Mouse (Mus musculus): ENCODE measurements at regions not wholly inside any gene's neighbourhood (a gene's known extent, or its start where the extent isn't known, plus 50 kb on each side); places are given as distances from the start of the nearest gene placed in this dataset.
"Not testable (repeated sequence)": the region's sequence is repeated elsewhere in the genome, so short reads cannot be mapped to it uniquely, and the experiment has no call there.

DNA sequence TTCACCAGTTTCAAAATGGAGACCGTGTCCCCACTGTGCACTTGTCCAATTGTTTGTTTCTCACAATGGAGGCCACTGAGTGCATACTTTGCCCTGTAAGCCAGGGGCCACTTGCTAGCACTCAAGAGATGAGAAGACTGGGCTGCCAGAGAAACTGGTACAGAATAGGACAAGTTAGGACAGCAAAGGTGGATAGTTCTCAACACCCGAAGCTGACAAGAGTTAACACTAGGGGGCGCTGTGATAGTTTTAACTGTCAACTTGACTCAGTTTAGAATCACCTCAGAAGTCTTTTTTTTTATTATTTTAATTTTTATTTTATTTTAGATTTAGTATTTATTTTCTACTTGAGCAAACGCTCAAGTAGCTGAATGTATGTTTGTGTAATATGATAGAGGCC lies 188.2 kb upstream of the Asap2 start:
- CTCF ChIA-PET, POLR2A ChIA-PET: not testable (repeated sequence)

DNA sequence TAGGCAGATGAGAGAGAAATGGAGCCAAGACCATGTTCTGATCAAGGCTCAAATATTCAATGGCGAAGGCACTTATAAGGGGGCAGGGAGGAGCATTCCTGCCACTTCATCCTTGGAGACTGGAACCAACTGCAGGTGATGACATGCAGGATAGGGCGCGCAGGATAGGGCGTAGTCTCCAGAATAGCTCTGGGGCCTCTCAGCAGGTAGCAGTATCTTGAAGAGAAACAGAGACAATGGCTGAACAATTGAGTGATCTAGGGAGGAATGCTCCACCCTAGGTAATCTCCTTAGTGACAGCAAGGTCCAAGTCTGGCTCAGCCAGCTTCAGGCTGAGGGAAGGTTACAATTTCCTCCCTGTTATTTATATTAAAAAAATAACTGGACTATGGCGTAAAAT lies 184.8 kb upstream of the Asap2 start:
- CTCF ChIA-PET, result not testable (repeated sequence)
- POLR2A ChIA-PET, result interaction anchor here in 2 of 4 experiments (0.6 to 2.1 kb wide), 2 partner anchors 10 kb away, joined by 3 to 5 read pairs; no protein-coding TSS in a partner anchor

DNA sequence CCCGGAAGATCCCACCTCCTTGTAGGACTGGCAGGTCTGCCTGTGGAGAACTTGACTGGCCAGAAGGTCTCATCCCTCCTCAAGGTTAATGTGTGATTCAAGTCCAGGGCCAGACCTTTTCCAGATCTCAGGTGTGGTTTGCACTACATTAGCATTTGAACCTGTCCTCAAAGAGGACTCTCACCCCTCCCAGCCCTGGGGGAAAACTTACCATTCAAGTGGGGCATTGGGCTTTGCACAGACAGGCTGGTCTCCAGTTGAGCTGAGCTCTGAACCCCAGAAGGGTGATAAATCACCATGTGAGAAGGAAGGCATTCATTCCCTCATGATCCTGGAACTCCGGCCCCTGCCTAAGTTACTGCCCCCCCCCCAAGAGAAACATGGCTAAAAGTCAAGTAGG lies 183.6 kb upstream of the Asap2 start:
- CTCF ChIA-PET, result no interaction called here

DNA sequence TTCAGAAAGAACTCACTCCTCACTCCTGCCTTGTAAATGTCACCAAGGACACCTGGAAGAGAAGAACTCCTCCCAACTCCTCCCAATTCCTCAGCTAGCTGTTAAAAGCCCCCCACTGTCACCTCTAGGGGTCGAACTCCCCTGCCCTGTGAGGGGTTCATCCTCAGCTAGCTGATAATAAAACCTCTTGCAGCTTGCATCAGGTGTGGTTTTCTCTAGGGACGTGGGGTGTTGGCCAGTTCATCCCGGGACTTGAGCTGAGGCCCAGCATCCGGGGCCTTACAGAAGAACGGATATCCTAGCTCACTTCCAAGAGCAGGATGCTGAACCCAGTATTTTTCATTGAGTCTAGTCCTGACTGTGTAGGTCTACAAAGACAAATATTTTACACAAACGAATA lies 176.4 kb upstream of the Asap2 start:
- CTCF ChIA-PET, result interaction anchor here in 2 of 4 experiments (0.6 to 1.3 kb wide), 2 partner anchors 12 to 107 kb away, joined by 3 read pairs; no protein-coding TSS in a partner anchor
- POLR2A ChIA-PET, result interaction anchor here in 1 of 4 experiments (0.6 kb wide), 1 partner anchor 266 kb away, joined by 3 read pairs; no protein-coding TSS in a partner anchor

More for the DNA sequence above, 183.6 kb upstream of the Asap2 start:
- POLR2A ChIA-PET, result interaction anchor here in 3 of 4 experiments (0.7 to 2.1 kb wide), 3 partner anchors 9 to 26 kb away, joined by 5 to 7 read pairs (median 5); no protein-coding TSS in a partner anchor

DNA sequence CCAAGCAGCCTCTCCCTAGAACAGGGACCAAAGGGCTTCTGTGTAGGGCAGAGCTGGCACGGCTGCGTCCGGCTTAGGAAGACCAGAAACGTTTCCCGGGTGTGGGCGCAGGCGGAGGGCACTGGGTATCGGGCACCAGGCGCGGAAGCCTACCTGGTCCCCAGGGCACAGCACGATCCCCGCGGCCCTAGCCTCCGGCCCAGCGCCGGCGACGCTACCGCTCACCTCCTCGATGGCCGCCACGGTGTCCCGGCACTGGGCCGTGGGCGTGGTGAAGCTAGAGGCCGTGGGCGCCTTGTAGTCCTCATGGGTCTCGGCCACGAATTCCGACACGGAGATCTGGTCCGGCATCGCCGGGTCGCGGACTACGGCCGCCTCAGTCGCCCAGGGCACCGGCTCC lies 175.1 kb upstream of the Asap2 start:
- POLR2A ChIA-PET, result interaction anchor here (0.5 to 1.8 kb wide), 6 partner anchors 8 to 602 kb away, joined by 3 to 6 read pairs (median 4); partner anchors contain the start of gene Ywhaq (in 1 of the 4)
- CTCF ChIA-PET, result not testable (repeated sequence)

DNA sequence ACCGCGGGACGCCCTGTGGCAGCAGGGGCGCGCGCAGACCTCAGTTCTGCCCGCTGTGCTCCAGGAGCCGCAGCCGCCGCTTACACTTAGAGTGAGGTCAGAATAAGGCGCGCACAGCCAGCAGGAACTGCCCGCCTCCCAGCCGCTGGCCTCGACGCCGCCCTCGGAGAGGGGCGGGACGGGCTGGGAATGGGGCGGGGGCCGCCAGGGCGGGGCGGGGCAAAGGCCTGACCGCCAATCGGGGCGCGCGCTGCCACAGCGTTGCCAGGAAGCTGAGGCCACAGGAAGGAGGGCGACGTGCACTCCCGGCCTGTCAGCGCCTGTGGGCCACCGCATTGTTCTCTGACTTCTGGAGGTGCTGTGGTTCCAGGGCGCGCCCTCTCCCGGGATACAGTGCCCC lies 174.7 kb upstream of the Asap2 start:
- CTCF ChIA-PET, result no interaction called here
- POLR2A ChIA-PET, result interaction anchor here (0.5 to 1.8 kb wide), 6 partner anchors 9 to 602 kb away, joined by 3 to 6 read pairs (median 4); partner anchors contain the start of gene Ywhaq (in 1 of the 4)

DNA sequence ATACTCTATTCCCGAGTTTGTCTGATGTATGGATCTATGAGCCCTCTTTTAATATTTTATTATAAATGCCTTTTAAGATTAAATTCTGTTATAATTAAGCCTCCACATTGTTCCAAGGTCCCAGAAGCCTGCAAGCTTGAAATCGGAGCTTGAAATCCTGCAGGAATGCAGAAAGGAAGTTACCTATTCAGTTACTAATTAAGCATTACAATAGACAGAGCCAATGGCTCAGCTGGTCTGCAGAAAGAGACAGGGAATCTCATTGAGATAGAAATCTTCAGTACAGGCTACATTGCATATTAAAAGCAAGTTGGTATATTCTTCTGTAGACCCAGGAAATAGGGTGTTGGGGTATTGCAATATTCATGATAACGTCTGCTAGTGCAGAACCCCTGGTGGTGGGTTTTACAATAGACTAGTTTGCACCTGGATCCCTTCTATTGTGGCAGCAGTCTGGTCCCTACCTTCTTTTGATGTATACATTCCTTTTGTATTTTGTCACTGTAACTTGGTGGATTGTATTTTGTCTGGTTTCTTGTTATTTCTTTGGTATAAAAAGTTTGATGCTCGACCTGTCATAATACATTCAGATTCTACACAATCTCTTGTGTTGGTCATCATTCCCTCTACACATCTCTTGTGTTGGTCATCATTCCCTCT lies 146.5 kb upstream of the Asap2 start:
- CTCF ChIA-PET, result not testable (repeated sequence)
- POLR2A ChIA-PET, result interaction anchor here in 1 of 4 experiments (0.6 kb wide), 1 partner anchor 37 kb away, joined by 5 read pairs; no protein-coding TSS in a partner anchor

DNA sequence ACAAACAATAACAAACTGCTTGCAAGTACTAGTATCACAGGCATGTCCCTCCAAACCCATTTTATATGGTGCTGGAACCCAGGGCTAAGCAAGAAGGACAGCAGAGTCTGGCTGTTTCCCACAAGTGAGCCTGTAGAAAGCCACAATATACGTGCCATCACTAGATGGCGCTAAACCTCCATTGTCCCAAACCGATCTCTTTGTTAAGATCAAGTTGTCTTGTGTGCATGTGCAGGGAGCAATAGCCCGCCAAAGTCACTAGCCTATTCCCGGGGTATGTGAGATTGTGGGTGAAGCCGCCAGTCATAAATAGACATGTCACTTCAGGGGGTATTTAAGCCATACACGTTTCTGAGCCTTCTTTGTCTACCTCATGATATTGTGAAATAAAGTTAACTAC lies 145.4 kb upstream of the Asap2 start:
- POLR2A ChIA-PET, result interaction anchor here in 1 of 4 experiments (0.6 kb wide), 1 partner anchor 15 kb away, joined by 3 read pairs; no protein-coding TSS in a partner anchor
- CTCF ChIA-PET, result not testable (repeated sequence)

DNA sequence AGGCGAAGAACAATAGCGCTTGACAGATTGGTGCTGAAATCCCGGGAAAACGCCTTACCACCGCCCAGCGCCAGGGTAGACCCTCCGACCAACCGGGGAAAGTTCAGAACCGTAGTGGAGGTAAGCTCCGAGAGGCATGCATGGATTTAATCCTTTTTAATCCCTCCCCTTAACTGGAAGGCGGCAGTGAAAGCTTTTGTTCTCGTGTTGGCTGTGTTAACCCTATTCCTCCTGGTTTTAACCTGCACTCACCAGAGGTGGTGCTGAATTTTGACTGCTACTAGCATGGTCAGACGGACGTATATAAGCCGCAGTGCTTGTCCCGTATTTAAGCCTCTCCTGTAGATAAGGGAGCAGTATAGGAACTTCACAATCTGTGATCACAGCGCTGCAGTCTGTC lies 145.0 kb upstream of the Asap2 start:
- POLR2A ChIA-PET, result interaction anchor here in 1 of 4 experiments (0.6 kb wide), 1 partner anchor 15 kb away, joined by 3 read pairs; no protein-coding TSS in a partner anchor

DNA sequence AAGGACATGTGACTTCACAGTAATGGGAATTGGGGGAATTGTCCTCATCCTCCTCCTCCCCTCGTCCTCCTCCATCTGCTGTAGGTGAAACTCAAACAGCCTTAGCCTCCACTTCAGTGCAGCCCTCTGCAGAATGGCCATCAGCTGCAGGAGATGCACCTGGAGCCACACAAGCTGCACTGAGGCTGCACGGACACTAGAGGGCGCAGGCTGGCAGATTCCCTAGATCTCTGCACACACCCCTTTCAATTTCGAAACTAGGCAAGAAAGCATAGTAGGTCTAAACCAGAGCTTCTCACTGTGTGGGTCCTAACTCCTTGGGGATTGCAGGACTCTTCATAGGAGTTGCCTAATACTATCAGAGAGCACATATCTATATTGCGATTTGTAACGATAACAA lies 106.2 kb upstream of the Asap2 start:
- POLR2A ChIA-PET, CTCF ChIA-PET: not testable (repeated sequence)

More for the DNA sequence above, 145.0 kb upstream of the Asap2 start:
- CTCF ChIA-PET, result no interaction called here

DNA sequence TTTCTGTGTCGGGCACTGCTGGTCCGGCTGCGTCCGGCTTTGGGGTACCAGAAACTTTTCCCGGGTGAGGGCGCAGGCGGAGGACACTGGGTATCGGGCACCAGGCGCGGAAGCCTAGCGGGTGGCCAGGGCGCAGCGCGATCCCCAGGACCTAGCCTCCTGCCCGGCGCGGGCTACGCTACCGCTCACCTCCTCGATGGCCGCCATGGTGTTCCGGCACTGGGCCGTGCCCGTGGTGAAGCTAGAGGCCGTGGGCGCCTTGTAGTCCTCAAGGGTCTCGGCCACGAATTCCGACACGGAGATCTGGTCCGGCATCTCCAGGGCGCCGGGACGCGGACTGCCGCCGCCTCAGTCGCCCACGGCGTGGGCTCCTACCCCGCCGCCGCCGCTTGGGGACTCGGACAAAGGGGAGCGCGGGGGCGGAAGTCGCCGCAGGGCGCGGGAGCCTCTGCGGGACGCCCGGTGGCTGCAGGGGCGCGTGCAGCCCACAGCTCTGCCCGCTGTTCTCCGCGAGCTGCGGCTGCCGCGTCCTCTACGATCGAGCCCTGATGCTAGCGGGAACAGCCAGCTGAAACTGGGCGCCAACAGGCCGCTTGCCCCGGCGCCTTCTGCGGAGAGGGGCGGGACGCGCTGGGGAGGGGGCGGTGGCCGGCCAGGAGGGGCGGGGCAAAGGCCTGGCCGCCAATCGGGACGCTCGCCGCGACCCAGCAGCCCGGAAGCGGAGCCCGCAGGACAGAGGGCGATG lies 69.4 kb upstream of the Asap2 start:
- ChIA-PET CTCF (interaction anchor here in 1 of 4 experiments (1.0 kb wide), 1 partner anchor 107 kb away, joined by 3 read pairs; no protein-coding TSS in a partner anchor), POLR2A (interaction anchor here in 1 of 4 experiments (1.4 kb wide), 1 partner anchor 105 kb away, joined by 6 read pairs; no protein-coding TSS in a partner anchor)

DNA sequence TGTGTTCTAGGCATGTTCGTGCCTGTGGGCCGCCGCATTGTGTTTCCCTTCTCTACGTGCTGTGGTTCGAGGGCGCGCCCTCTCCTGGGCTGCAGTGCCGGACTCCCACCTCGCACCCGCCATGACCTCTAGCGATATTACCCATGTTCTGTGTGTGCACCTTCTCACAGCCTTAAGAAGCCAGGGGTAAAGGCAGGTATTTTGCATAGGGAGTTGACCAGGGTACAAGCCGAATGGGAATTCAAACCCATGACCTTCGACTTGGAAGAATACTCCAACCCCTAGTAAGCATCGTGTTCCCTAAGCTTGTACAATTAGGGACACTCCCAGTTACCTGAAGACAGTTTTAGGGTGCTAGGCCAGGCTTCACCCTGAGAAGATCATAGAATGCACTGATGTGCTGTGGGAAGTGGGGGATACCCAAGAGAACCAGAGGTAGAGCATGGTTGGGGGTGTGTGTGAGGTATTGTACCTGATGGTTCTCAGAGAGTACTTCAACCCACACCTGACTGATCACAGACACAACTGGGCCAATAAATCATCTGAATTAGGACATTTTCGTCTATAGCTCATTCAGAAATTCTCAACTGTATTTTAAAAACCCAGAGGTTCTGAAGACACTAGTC lies 68.7 kb upstream of the Asap2 start:
- ChIA-PET CTCF (interaction anchor here in 1 of 4 experiments (1.0 kb wide), 1 partner anchor 107 kb away, joined by 3 read pairs; no protein-coding TSS in a partner anchor), POLR2A (interaction anchor here in 2 of 4 experiments (0.7 to 1.4 kb wide), 2 partner anchors 105 kb away, joined by 5 to 6 read pairs; no protein-coding TSS in a partner anchor)

DNA sequence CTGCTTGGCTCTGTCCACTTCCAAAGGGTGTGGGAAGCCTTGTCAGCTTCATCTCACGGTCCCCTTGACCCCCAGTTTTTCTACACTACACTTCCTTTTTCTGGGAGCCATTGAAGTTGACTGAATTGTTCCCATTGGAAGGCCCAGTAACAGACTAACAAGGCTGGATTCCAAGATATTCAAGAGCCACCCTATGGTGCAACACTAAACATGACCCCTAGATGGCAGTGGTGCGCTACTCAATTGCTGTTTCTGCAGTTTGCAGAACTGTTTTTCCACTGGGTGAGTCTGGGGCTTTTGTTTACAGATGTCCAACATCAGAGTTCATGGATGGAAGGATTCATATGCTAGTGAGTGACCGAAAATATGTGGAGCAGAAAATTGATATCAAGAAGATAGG lies 61.3 kb upstream of the Asap2 start:
- POLR2A ChIA-PET, result not testable (repeated sequence)

More for the DNA sequence above, 61.3 kb upstream of the Asap2 start:
- CTCF ChIA-PET, result not testable (repeated sequence)

Data from embryonic stem cell, embryonic (primary cell).